Mouse (Mus musculus) testis, postnatal 10 days (tissue): ENCODE measurements at regions not wholly inside any gene's neighbourhood (a gene's known extent, or its start where the extent isn't known, plus 50 kb on each side); places are given as distances from the start of the nearest gene placed in this dataset.

ENCODE experiments used
- DNase-seq: peaks from one replicate; pipeline ENCODE4 v3.0.0; 2021; ENCODE audit warnings: low spot score

DNA sequence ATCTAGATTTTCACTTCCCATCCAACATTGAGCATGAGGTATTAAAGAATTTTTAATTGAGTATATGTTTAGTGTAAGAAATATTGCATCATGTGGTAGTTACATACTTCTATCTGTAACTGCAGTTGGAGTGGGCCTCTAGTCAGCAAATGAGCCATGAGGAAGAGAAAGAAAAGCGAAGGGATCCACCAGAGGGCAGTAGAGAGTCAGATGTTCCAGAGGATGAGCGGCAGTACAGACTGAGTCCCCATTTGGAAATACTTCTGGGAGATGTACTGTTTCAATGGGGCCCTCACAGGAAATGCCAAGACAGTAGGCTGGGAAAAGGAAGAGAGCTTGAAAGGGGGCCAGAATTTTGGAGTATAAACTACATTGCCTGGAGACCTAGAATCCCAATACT is 221.2 kb downstream of the Myh15 start:
- DNase-seq = peak; percentile 79

DNA sequence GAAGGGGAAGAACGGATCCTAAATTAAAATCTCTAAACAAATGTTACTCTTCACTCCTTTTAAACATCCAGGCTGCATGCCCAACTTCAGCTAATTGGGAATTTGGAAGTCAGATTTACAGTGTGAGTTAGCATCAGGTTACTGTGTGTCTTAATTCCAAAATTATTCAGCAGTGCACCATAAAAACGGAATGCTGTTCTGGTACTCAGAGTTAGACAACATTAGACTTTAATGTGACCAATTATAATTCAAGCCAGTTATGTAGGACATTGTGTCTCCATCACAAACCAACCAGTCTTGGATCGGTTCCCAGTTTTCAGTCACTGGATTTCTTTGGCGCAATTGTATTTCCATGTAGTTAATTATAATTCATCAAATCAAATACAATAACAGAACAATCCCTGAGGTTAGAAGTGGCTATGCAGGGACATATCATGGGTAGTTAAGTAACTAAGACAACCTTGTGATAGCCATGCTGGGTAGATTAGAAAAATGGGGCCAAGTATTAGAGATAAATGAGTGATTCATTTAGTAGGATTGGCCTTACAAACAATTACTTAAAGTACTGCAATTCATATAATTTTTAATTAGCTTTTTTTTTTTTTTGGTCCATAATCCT is 230.9 kb downstream of the Myh15 start:
- no peak for DNase-seq

GRCm38 (mm10) chr16:49289200-49290079 is 232.2 kb downstream of the Myh15 start:
- DNase-seq = no peak

DNA sequence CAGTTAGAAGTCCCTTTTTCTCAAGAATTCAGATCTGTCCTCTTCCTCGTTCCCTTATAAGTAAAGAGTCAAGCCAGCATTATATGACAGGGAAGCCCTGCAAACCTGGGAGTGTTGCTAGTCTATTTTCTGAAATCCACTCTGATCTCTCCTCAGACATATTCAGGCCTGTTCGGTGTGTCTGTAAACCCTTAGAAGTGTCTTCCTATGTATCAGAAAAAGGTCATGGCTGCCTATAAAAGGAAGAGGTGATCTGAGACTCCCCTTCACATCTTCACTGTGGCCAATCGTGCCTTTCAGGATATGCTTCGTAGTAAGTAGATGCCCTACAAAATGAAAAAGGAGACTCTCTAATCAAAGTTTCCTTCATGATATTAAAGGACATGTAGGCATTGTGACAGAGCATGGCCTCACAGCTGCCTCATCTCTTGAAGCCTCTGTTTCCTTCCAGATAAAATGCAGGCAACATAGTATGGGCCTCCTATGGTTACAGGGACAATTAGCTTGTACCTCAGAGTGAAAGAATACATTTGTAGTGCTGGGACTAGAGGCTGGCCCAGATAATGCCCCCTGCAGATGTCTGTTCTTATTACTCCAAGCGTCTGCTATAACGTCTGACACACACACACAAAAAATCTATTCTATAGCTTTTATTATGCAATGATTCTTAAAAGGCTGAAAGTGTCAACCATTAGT is 246.5 kb downstream of the Myh15 start:
- DNase-seq = no peak

DNA sequence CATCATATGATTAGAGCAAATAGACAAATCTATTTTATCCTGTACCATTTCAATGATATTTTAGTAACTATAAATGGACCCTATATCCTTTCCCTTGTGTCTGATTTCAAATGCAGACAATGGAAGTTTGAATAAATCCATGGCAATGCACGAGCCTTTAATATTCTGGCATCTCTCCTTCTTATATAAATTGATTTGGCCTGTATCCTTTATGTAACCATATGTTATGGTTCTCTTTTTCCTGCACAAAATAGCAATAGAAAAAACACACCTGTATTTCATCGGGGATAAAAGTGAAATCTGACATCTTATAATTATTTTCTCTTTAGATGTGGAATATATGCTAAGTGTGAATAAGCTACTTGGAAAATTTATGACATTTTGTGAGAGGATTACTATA is 247.1 kb downstream of the Myh15 start:
- DNase-seq = no peak

- DNase-seq = no peak
These were observed 259.8 kb downstream of the Myh15 start for GRCm38 (mm10) chr16:49317061-49317460.

GRCm38 (mm10) chr16:49319047-49319678 is 261.9 kb downstream of the Myh15 start:
- no peak for DNase-seq

- no peak for DNase-seq
These were observed 262.5 kb downstream of the Myh15 start for GRCm38 (mm10) chr16:49319774-49320173.

- DNase-seq = no peak
These were observed 264.7 kb downstream of the Myh15 start for GRCm38 (mm10) chr16:49321951-49322350.

DNA sequence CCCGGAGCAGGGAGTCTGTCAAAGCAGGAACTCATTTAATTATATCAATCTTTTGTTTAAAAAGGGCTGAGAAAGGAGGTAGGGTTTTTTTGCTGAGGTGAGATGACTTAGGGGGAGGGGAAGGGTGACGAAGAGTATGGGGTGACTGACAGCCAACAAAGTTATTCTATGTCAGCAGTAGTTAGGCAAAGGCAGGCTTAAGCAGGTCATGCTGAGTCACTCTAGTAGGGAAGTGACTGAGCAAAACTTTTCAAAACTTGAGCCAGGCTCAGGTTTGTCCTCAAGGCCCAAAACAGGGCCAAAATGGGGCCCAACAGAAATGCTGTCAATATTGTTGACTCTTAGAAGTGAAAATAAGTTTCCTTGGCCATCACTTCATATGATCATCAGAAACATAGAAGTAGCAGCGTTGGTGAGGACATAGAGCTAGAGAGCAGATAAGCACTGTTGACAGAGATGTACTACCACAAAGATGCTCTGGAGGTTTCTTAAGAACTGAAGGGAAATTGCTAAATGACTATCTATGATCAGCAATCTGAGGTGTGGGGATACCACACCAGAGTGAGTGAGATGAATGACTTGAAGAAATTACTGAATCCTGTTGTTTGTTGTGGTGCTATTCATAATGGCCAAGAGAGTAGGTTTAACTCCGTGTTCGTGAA is 273.6 kb downstream of the Myh15 start:
- no peak for DNase-seq

DNA sequence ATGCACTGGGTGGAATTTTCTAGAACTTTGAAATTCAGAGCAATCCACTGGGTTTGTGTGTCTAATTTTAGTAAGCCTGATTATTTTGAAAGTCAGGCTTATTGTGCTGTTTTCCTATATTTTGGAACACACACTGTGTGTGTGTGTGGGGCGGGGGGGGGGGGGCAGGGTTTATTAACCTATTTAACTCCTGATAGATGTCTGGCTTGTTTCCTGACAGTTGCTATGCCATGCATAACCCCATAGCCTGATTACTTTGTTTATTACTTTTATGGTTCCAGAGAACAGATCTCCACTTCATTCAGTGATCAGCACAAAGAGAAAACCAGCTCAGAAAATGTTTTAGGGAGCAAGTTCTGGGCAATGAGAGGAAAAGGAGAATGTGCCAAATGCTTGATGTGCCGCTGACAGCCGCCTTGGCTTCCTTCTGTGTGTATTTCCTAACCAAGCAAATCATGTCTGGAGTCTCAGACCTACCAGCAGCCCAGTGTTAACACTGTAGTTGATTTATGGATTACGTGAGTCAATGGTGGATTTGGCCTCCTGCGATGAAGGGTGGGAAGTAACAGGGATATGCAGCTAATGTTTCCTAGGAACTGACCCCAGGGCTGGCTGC is 274.9 kb downstream of the Myh15 start:
- no peak for DNase-seq

- no peak for DNase-seq
These were observed 278.6 kb downstream of the Myh15 start for GRCm38 (mm10) chr16:49335916-49336315.

GRCm38 (mm10) chr16:49337948-49338347 is 280.7 kb downstream of the Myh15 start:
- DNase-seq = no peak

GRCm38 (mm10) chr16:49358404-49358803 is 301.1 kb downstream of the Myh15 start:
- no peak for DNase-seq

DNA sequence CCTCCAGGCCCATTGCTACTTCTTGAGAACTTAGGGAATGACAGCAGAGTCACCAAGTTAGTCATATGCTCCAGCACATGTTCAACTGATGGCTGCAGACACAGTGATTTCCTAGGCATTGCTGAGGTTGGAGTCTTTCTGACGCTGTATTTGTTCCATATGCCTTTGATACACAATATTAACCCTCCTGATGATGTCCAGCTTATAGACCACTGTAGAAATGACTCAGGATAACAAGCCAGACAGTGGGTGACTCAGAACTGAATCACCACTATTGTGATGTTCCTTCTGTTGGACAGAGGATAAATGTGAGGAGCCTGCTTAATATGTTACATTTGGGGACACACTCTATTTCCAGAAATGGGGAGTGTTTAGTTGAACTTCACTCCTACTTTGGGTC is 304.4 kb downstream of the Myh15 start:
- no peak for DNase-seq

GRCm38 (mm10) chr16:49369450-49369849 is 312.2 kb downstream of the Myh15 start:
- DNase-seq = peak; percentile 41

DNA sequence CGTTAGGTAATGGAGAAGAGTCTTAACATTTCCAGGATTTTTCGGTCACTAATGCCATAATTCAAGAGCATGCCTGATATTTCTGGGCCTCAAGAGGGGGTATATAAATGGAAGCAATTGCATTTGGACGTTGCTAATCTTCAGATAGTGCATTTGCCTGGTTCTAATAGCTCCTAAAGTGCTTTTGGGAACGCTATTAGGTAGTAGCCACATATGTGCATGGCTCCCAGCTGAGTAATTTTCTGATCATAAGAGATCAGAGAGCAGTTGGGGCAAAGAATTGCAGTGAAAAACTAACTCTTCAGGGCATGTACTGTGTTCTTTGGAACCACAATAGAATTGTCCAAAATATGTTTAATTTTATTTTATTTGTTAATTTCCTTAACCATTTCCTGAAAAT is 317.8 kb downstream of the Myh15 start:
- DNase-seq = no peak

GRCm38 (mm10) chr16:49378917-49379473 is 320.0 kb upstream of the Ift57 start:
- no peak for DNase-seq

GRCm38 (mm10) chr16:49388135-49388534 is 310.9 kb upstream of the Ift57 start:
- DNase-seq = no peak

GRCm38 (mm10) chr16:49407956-49408795 is 290.9 kb upstream of the Ift57 start:
- no peak for DNase-seq
